Mouse (Mus musculus): Measurements from ENCODE around the gene Rcan3. TPM values are rescaled to one million over a fixed set of nuclear protein-coding genes. Genes with fewer than 3 reads are reported as not detected.

The Rcan3 gene
- polyA plus RNA-seq, 1 experiment from 2014 or later, result 10.3 TPM

GRCm38 (mm10) chr4:135437924-135438323 lies 4.3 kb upstream of the Rcan3 start:
- Histone ChIP-seq H3K27me3 (replicated peaks) (no peaks in the 10 kb centered on the region), H3K9ac (no peak overlapping the region), H3K9me3 (replicated peaks) (no peaks in the 10 kb centered on the region), H3K27ac (ENCODE audit: poor library complexity, severe bottlenecking) (no peak overlapping the region), H3K4me2 (no peak overlapping the region), H3K36me3 (no peaks in the 10 kb centered on the region), H3K4me1 (replicated peaks) (peaks cover 14% of the 10 kb centered on the region), H3K4me3 (no peak overlapping the region)
- ATAC-seq (ENCODE audit: insufficient number of reproducible peaks, low FRiP score), result no peak

- peaks cover 14% of the 10 kb centered on the region for H3K4me1 ChIP-seq (replicated peaks)
Observed at GRCm38 (mm10) chr4:135436291-135436690, 2.6 kb upstream of the Rcan3 start.

GRCm38 (mm10) chr4:135434395-135434789 lies 739 bp upstream of the Rcan3 start:
- Histone ChIP-seq H3K36me3 (no peaks in the 10 kb centered on the region), H3K4me3 (peak overlapping the region; percentile 74), H3K9me3 (replicated peaks) (no peaks in the 10 kb centered on the region), H3K4me2 (peak overlapping the region; percentile 92), H3K9ac (peak overlapping the region; percentile 82), H3K27ac (ENCODE audit: poor library complexity, severe bottlenecking) (peak overlapping the region; percentile 30; the same call in 1 of the 2 replicates), H3K27me3 (replicated peaks) (no peaks in the 10 kb centered on the region), H3K4me1 (replicated peaks) (peaks cover 10% of the 10 kb centered on the region)
- ATAC-seq (ENCODE audit: insufficient number of reproducible peaks, low FRiP score), result no peak
- 33% methylated on average over 11 of the region's 11 CpGs for WGBS

More at GRCm38 (mm10) chr4:135436291-135436690, 2.6 kb upstream of the Rcan3 start:
- Histone ChIP-seq H3K36me3 (no peaks in the 10 kb centered on the region), H3K27ac (ENCODE audit: poor library complexity, severe bottlenecking) (0 out of 2 replicates have a peak overlapping the region, but pooled peaks have one; percentile 19), H3K9ac (no peak overlapping the region), H3K4me3 (no peak overlapping the region), H3K4me2 (no peak overlapping the region), H3K27me3 (replicated peaks) (no peaks in the 10 kb centered on the region), H3K9me3 (replicated peaks) (no peaks in the 10 kb centered on the region)
- WGBS, result 48% methylated on average over 13 of the region's 13 CpGs
- ATAC-seq (ENCODE audit: insufficient number of reproducible peaks, low FRiP score), result no peak

- Histone ChIP-seq H3K27ac (ENCODE audit: poor library complexity, severe bottlenecking) (no peak overlapping the region), H3K4me2 (peak overlapping the region; percentile 92), H3K9ac (peak overlapping the region; percentile 90), H3K9me3 (replicated peaks) (no peaks in the 10 kb centered on the region), H3K27me3 (replicated peaks) (no peaks in the 10 kb centered on the region), H3K4me3 (peak overlapping the region; percentile 74), H3K4me1 (replicated peaks) (peaks cover 10% of the 10 kb centered on the region), H3K36me3 (no peaks in the 10 kb centered on the region)
- 9% methylated on average over 10 of the region's 10 CpGs for WGBS
- ATAC-seq (ENCODE audit: insufficient number of reproducible peaks, low FRiP score), result peak; percentile 7; the same call in 1 of the 2 replicates
Observed at GRCm38 (mm10) chr4:135433086-135433442, 589 bp downstream of the Rcan3 start.

- no peak overlapping the region for H3K4me2 ChIP-seq
- H3K27me3 ChIP-seq (replicated peaks), result no peaks in the 10 kb centered on the region
- ATAC-seq (ENCODE audit: insufficient number of reproducible peaks, low FRiP score), result no peak
- H3K4me1 ChIP-seq (replicated peaks), result peaks cover 15% of the 10 kb centered on the region
- no peak overlapping the region for H3K27ac ChIP-seq (ENCODE audit: poor library complexity, severe bottlenecking)
- no peaks in the 10 kb centered on the region for H3K9me3 ChIP-seq (replicated peaks)
- 74% methylated on average over 8 of the region's 8 CpGs for WGBS
- no peak overlapping the region for H3K4me3 ChIP-seq
- no peak overlapping the region for H3K9ac ChIP-seq
- H3K36me3 ChIP-seq, result no peaks in the 10 kb centered on the region
Observed at GRCm38 (mm10) chr4:135429990-135430760, 3.5 kb downstream of the Rcan3 start.

- Histone ChIP-seq H3K4me1 (replicated peaks) (peaks cover 12% of the 10 kb centered on the region), H3K36me3 (peaks cover 4% of the 10 kb centered on the region), H3K4me3 (no peak overlapping the region), H3K27ac (ENCODE audit: poor library complexity, severe bottlenecking) (no peak overlapping the region), H3K9ac (no peak overlapping the region), H3K4me2 (no peak overlapping the region), H3K27me3 (replicated peaks) (no peaks in the 10 kb centered on the region), H3K9me3 (replicated peaks) (no peaks in the 10 kb centered on the region)
- 65% methylated on average over 4 of the region's 4 CpGs for WGBS
- no peak for ATAC-seq (ENCODE audit: insufficient number of reproducible peaks, low FRiP score)
Observed at GRCm38 (mm10) chr4:135429383-135429782, 4.3 kb downstream of the Rcan3 start.

GRCm38 (mm10) chr4:135426587-135426986 lies 7.1 kb downstream of the Rcan3 start:
- ATAC-seq (ENCODE audit: insufficient number of reproducible peaks, low FRiP score), result no peak
- peaks cover 25% of the 10 kb centered on the region for H3K36me3 ChIP-seq
- 84% methylated on average over 7 of the region's 7 CpGs for WGBS
- H3K4me2 ChIP-seq, result no peak overlapping the region
- H3K4me3 ChIP-seq, result no peak overlapping the region
- no peak overlapping the region for H3K27ac ChIP-seq (ENCODE audit: poor library complexity, severe bottlenecking)
- H3K4me1 ChIP-seq (replicated peaks), result peaks cover 5% of the 10 kb centered on the region; the same call in 1 of the 2 replicates
- no peaks in the 10 kb centered on the region for H3K27me3 ChIP-seq (replicated peaks)
- no peaks in the 10 kb centered on the region for H3K9me3 ChIP-seq (replicated peaks)
- no peak overlapping the region for H3K9ac ChIP-seq

GRCm38 (mm10) chr4:135425625-135426024 lies 8.0 kb downstream of the Rcan3 start:
- Histone ChIP-seq H3K9me3 (replicated peaks) (no peaks in the 10 kb centered on the region), H3K27ac (ENCODE audit: poor library complexity, severe bottlenecking) (no peak overlapping the region), H3K4me3 (no peak overlapping the region), H3K4me1 (replicated peaks) (peaks cover 5% of the 10 kb centered on the region; the same call in 1 of the 2 replicates), H3K4me2 (no peak overlapping the region), H3K36me3 (peaks cover 26% of the 10 kb centered on the region), H3K27me3 (replicated peaks) (no peaks in the 10 kb centered on the region), H3K9ac (no peak overlapping the region)
- whole genome bisulfite sequencing, result 79% methylated on average over 9 of the region's 9 CpGs
- ATAC-seq (ENCODE audit: insufficient number of reproducible peaks, low FRiP score), result no peak

- Histone ChIP-seq H3K27ac (ENCODE audit: poor library complexity, severe bottlenecking) (no peak overlapping the region), H3K9me3 (replicated peaks) (no peaks in the 10 kb centered on the region), H3K4me2 (no peak overlapping the region), H3K4me1 (replicated peaks) (no peaks in the 10 kb centered on the region), H3K36me3 (peaks cover 57% of the 10 kb centered on the region), H3K9ac (no peak overlapping the region), H3K4me3 (no peak overlapping the region), H3K27me3 (replicated peaks) (no peaks in the 10 kb centered on the region)
- ATAC-seq (ENCODE audit: insufficient number of reproducible peaks, low FRiP score), result no peak
- WGBS, result 91% methylated on average over 13 of the region's 13 CpGs
Observed at GRCm38 (mm10) chr4:135420961-135421360, 12.7 kb downstream of the Rcan3 start.

- 68% methylated on average over 11 of the region's 11 CpGs for WGBS
- no peaks in the 10 kb centered on the region for H3K27me3 ChIP-seq (replicated peaks)
- H3K4me2 ChIP-seq, result no peak overlapping the region
- no peak overlapping the region for H3K4me3 ChIP-seq
- ATAC-seq (ENCODE audit: insufficient number of reproducible peaks, low FRiP score), result no peak
- no peaks in the 10 kb centered on the region for H3K9me3 ChIP-seq (replicated peaks)
- no peaks in the 10 kb centered on the region for H3K4me1 ChIP-seq (replicated peaks)
- no peak overlapping the region for H3K27ac ChIP-seq (ENCODE audit: poor library complexity, severe bottlenecking)
- no peak overlapping the region for H3K9ac ChIP-seq
- H3K36me3 ChIP-seq, result peaks cover 59% of the 10 kb centered on the region
Observed at GRCm38 (mm10) chr4:135420416-135420815, 13.2 kb downstream of the Rcan3 start.

GRCm38 (mm10) chr4:135419996-135420395 lies 13.7 kb downstream of the Rcan3 start:
- no peak overlapping the region for H3K4me3 ChIP-seq

GRCm38 (mm10) chr4:135416367-135416766 lies 17.3 kb downstream of the Rcan3 start:
- WGBS, result 82% methylated on average over 21 of the region's 21 CpGs
- Histone ChIP-seq H3K27ac (ENCODE audit: poor library complexity, severe bottlenecking) (no peak overlapping the region), H3K4me3 (no peak overlapping the region), H3K36me3 (peaks cover 50% of the 10 kb centered on the region), H3K27me3 (replicated peaks) (no peaks in the 10 kb centered on the region), H3K4me2 (no peak overlapping the region), H3K9me3 (replicated peaks) (no peaks in the 10 kb centered on the region), H3K4me1 (replicated peaks) (no peaks in the 10 kb centered on the region), H3K9ac (no peak overlapping the region)
- ATAC-seq (ENCODE audit: insufficient number of reproducible peaks, low FRiP score), result no peak

More at GRCm38 (mm10) chr4:135419996-135420395, 13.7 kb downstream of the Rcan3 start:
- Histone ChIP-seq H3K27ac (ENCODE audit: poor library complexity, severe bottlenecking) (no peak overlapping the region), H3K4me2 (no peak overlapping the region), H3K4me1 (replicated peaks) (no peaks in the 10 kb centered on the region), H3K9ac (no peak overlapping the region), H3K9me3 (replicated peaks) (no peaks in the 10 kb centered on the region), H3K27me3 (replicated peaks) (no peaks in the 10 kb centered on the region), H3K36me3 (peaks cover 62% of the 10 kb centered on the region)
- no peak for ATAC-seq (ENCODE audit: insufficient number of reproducible peaks, low FRiP score)
- WGBS, result 76% methylated on average over 21 of the region's 21 CpGs

All from heart, embryonic 12.5 days (tissue).